Mouse (Mus musculus) telencephalon, adult 2 months (tissue): ENCODE results near the gene Frmd6.

Source experiments
- DNase-seq: peaks from one replicate; pipeline ENCODE4 v3.0.0-alpha.2; 2011; ENCODE audit warnings: low read depth, low spot score

The Frmd6 gene

GRCm38 (mm10) chr12:70851342-70851960, 26.1 kb downstream of the Frmd6 start:
- DNase-seq, result no peak

GRCm38 (mm10) chr12:70853026-70853425, 27.7 kb downstream of the Frmd6 start:
- peak; percentile 70 for DNase-seq

- no peak for DNase-seq
Measured at GRCm38 (mm10) chr12:70855678-70856077, 30.4 kb downstream of the Frmd6 start.

DNA sequence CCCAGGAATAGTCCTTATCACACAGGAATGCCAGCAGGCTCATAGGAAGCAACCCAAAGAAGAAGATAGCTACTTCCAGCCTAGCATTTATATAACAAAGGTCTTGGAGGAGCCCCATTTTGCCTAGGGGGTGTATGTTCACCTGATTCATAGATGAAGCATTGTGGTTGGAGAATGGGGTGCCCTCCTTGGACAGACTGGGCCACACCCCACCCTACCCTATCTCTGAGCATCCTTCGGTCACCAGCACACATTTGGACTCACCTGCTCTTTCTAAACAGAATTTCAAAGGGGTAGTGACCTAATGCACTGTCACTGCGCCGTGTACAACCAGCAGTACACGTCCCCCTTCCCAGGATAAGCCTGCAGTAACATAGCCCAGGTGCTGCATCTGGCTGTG, 31.5 kb downstream of the Frmd6 start:
- DNase-seq, result no peak

DNA sequence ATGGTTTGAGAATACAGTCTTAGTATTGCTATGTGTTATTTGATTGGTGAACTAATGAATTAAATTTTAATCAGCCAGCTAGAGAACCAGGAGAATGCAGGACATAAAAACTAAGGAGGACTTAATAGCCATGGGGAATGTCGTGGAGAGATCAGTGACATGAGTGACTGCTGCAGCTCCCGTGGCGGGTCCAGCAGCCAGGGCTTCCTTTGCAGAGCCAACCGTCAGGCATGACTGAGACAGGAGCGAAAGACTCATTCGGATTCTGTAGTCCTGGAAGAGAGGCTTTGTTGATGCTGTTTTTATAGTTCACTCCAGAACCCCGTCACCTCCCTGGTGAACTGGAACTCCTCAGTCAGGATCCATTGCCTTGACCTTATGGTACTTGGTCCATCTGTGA, 38.0 kb downstream of the Frmd6 start:
- DNase-seq, result no peak

DNA sequence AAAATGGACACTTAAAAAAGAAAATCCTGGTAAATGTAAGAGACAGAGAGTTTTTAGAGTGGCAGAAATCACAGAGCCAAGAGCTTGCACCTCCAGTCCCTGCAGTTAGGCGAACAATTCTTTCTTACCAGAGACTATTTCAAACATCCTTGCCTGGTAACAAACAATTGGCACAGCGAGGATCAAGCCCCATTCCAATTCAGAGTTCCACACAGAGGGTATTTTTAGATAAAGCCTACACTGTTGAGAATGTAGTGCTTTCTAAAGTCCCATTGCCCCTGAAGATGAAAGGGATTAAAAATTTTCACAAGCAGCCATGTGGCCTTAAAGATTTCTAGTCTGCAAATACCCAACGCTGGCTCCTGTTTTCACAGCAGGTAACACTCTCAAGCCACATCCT, 42.5 kb downstream of the Frmd6 start:
- peak; percentile 53 for DNase-seq

GRCm38 (mm10) chr12:70868190-70868987, 43.1 kb downstream of the Frmd6 start:
- no peak for DNase-seq

GRCm38 (mm10) chr12:70868988-70869291, 43.6 kb downstream of the Frmd6 start:
- DNase-seq, result no peak

DNA sequence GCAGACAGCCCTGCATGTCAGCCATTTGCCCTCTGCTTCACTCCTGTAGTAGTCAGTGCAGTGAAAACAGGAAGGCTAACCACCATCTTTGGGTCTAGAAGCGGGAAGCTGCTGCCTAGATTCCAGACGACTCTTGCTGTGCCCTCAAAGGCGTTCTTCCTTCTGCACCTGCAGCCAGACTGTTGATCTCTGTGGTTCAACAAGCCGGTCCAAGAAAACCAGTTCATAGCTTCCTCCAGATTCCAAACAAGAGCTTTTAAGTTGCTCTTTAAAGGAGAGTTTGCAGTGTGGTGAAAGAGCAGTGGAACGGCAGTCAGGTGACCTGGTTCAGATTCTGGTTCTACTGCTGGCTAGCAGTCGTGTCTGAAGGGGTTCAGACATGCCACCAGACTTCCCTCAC, 48.2 kb downstream of the Frmd6 start:
- DNase-seq, result no peak

GRCm38 (mm10) chr12:70876270-70876998, 51.1 kb downstream of the Frmd6 start:
- peak; percentile 79 for DNase-seq

DNA sequence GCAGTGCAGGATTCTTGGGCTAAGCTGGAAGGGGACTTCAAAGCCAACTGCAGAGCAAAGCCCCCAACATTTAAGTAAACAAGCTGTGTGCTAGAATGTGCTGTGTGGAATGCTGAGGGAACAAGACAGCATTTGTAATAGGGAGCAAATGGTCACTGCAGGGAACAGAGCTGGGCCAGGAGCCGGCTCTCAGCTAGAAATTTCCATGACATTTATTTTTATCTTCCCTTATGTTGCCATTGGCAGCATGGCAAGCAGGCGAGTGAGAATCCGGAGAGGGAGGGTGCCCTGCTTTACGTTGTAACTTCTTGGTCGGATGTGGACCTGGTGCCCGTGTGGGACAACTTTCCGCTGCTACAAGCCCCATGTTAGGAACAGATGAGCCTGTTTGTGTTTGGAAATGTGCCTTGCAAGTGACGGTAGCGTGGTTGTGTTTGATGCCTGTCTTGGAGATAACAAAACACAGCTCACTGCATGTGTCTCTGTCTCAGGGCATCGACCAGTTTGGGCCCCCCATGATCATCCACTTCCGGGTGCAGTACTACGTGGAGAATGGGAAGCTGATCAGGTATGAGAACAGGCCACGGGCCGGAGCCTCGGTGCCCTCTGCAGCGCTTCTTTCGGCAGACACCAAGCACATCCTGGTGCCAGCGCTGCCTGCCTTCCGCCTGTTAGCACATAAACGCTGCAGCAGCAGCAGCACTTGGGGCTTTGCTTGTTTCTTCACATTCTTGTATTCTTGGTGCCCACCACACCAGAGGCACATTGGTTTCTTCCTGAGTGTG, 52.8 kb downstream of the Frmd6 start:
- peak; percentile 47 for DNase-seq

- no peak for DNase-seq
Measured at GRCm38 (mm10) chr12:70880396-70880975, 55.2 kb downstream of the Frmd6 start.

GRCm38 (mm10) chr12:70881340-70881739, 56.0 kb downstream of the Frmd6 start:
- DNase-seq, result no peak

DNA sequence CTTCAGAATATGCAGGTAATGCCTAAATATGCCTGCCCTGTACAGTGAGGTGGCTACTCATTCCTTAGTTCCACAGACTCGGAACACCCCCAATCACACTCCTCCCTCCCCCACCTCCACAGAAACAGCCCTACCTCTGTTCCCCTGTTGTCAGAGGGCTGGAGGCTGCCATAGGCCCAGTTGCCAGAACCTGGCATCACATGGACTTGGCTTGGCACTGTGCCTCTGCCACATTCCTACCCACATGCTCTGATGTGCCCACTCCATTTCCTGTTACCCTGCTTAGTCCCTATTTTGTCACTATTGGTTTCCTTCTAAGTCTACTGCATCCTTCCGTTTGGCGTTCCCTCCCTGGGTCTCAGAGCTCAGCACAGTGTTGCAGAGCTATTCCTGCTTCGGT, 56.5 kb downstream of the Frmd6 start:
- DNase-seq, result peak; percentile 62

- DNase-seq, result no peak
Measured at GRCm38 (mm10) chr12:70883141-70883540, 57.8 kb downstream of the Frmd6 start.

GRCm38 (mm10) chr12:70884113-70884512, 58.8 kb downstream of the Frmd6 start:
- DNase-seq, result no peak

- no peak for DNase-seq
Measured at GRCm38 (mm10) chr12:70884973-70885372, 59.7 kb downstream of the Frmd6 start.

- DNase-seq, result no peak
Measured at GRCm38 (mm10) chr12:70885576-70885975, 60.3 kb downstream of the Frmd6 start.

DNA sequence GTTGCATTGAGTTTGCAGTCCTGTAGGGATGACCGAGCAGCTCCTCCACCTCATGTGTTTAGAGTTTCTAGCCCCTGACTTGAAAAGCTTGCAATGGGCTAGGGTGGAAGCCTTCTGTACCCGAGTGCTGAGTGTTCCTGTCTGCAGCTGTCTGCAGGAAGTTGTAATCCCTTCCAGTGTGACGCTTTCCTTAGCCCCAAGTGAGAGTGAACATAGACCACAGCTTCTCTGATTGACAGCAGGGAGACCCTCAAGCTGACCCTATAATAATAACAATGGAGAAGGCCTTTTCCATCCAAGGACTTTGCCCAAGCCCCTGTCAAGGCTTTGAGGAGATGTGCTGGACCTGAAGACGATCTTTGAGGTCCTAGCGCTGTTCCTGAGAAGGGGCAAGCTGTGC, 65.1 kb downstream of the Frmd6 start:
- DNase-seq, result no peak

DNA sequence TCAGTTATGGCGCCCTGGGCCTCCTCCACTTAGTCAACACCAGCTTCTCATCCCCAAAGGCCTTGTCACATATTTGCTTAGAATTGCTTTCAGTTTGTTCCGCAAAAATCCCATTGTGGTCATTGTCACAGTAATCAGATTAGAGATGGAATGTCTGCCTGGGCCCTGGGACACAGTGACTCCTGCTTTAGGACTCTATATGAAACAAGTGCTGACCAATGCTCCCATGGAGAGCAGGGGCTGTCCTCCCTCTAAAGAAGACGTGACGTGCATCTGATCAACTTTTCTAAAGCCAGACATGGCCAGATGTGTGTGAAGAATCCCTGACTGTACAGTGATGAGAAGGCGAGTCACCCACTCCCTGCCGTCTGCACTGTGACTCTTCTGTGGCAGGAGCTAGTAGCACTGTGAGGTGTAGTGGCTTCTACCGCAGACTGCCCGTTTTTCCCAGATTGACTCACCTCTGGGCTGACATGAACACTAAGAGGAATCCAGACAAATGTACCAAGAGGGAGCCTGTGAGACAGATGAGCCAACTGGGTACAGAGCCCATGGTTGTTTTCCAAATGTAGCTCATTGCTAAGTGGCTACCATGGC, 65.7 kb downstream of the Frmd6 start:
- no peak for DNase-seq

- DNase-seq, result no peak
Measured at GRCm38 (mm10) chr12:70895275-70895674, 70.0 kb downstream of the Frmd6 start.
